Mouse (Mus musculus) liver, embryonic 14.5 days (tissue): ENCODE measurements around the gene Snx8.

Experiments
- CTCF ChIP-seq: IDR thresholded peaks from 2 replicates; pipeline ENCODE4 v1.5.1; 2016; ENCODE audit warnings: antibody characterized with exemption, low read depth, control low read depth
- EP300 ChIP-seq: IDR thresholded peaks from 2 replicates; pipeline ENCODE4 v1.6.1; 2016; ENCODE audit warnings: antibody characterized with exemption, low read depth

- TF ChIP-seq CTCF (peak; percentile 97), EP300 (no peak)
Measured at GRCm38 (mm10) chr5:140331615-140332512, 57.2 kb downstream of the Snx8 start, which contains the start of gene Mrm2.
